Mouse (Mus musculus): ENCODE data around the gene Slc16a5.

DNA sequence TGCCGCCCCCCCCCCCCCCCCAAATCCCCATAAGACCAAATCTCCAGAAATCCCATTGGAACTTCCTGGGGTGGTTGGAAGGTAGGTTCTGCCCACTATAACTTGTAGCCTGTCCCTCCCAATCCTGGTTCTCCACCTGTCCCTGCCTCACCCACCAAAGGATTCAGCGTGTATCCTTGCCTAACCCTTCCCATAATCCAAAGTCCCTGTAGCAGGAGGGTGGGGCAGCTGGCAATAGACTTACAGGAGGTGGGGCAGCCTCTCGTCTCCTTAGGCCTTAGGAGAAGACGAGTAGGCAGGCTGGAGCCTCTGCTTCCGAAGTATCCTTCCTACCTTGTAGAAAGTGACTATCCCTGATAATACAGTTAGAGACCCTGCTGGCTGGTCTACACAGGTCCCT, 6.1 kb upstream of the Slc16a5 start:
- no peak for TF ChIP-seq POLR2A (IDR thresholded peaks at IDR 0.05; ENCODE audit: low read depth, low read length)
- TF ChIP-seq CTCF (conservative IDR thresholded peaks at IDR 0.05; ENCODE audit: insufficient read depth, insufficient read length, low read depth, low read length), result no peak
